Mouse (Mus musculus): ENCODE results near the gene Hist2h2bb. TPM values are rescaled to one million over a fixed set of nuclear protein-coding genes. Genes with fewer than 3 reads are reported as not detected.

The Hist2h2bb gene
- total and polyA plus RNA-seq, 2 experiments from 2014 or later, result 0.59 to 225 TPM

DNA sequence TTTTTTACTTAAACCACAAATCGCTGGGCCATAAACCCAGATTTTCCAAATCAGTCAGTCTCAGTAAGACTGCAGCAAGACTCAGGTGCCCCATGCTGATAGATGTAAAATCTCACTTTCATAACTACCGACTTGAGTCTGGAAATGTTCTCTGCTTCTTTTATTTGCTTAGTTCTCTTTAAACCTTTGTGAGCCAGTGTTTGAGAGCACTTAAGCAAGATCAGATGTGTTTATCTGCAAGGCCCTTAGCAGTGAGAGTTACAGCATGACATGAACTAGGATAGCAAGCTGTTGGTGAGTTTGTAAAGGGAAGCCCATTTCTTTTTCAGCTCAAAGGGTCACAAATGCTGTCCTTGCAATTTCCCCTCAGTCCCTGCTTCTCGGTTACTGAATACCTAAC lies 12.4 kb upstream of the Hist2h2bb start:
- 77% methylated on average over 3 of the region's 3 CpGs for whole genome bisulfite sequencing
- ATAC-seq (ENCODE audit: insufficient read depth, low read depth), result no peak
- Histone ChIP-seq H3K27ac (ENCODE audit: low read depth) (no peak overlapping the region), H3K9ac (replicated peaks; ENCODE audit: low read depth, low read length) (no peak overlapping the region), H3K4me1 (ENCODE audit: control insufficient read depth, insufficient read depth) (peaks cover 12% of the 10 kb centered on the region; the same call in 1 of the 2 replicates), H3K4me3 (ENCODE audit: low read depth, low read length) (no peak overlapping the region), H3K27me3 (ENCODE audit: control insufficient read depth, insufficient read depth, low read length) (no peaks in the 10 kb centered on the region), H3K36me3 (replicated peaks; ENCODE audit: control insufficient read depth, insufficient read depth, low read length) (no peaks in the 10 kb centered on the region), H3K4me2 (ENCODE audit: low read depth, low read length) (no peak overlapping the region), H3K9me3 (replicated peaks; ENCODE audit: control insufficient read depth, low read length) (no peaks in the 10 kb centered on the region)
- no peak for DNase-seq (ENCODE audit: low spot score)
- TF ChIP-seq EP300 (IDR thresholded peaks at IDR 0.05; ENCODE audit: low read depth), result no peak

- Histone ChIP-seq H3K27ac (ENCODE audit: low read depth) (no peak overlapping the region), H3K4me2 (ENCODE audit: low read depth, low read length) (no peak overlapping the region), H3K9me3 (replicated peaks; ENCODE audit: control insufficient read depth, low read length) (no peaks in the 10 kb centered on the region), H3K27me3 (ENCODE audit: control insufficient read depth, insufficient read depth, low read length) (no peaks in the 10 kb centered on the region), H3K4me3 (ENCODE audit: low read depth, low read length) (no peak overlapping the region), H3K4me1 (ENCODE audit: control insufficient read depth, insufficient read depth) (peaks cover 21% of the 10 kb centered on the region; the same call in 1 of the 2 replicates), H3K9ac (replicated peaks; ENCODE audit: low read depth, low read length) (no peak overlapping the region), H3K36me3 (replicated peaks; ENCODE audit: control insufficient read depth, insufficient read depth, low read length) (no peaks in the 10 kb centered on the region)
- ATAC-seq (ENCODE audit: insufficient read depth, low read depth), result no peak
- 90% methylated on average over 5 of the region's 5 CpGs for WGBS
- DNase-seq (ENCODE audit: low spot score), result no peak
- TF ChIP-seq EP300 (IDR thresholded peaks at IDR 0.05; ENCODE audit: low read depth), result no peak
- TF ChIP-seq CTCF (IDR thresholded peaks at IDR 0.05; ENCODE audit: low read depth), result no peak
Observed at GRCm38 (mm10) chr3:96260220-96260619, 9.3 kb upstream of the Hist2h2bb start.

GRCm38 (mm10) chr3:96261623-96262022 lies 7.9 kb upstream of the Hist2h2bb start:
- TF ChIP-seq EP300 (IDR thresholded peaks at IDR 0.05; ENCODE audit: low read depth) (no peak), CTCF (IDR thresholded peaks at IDR 0.05; ENCODE audit: low read depth) (no peak)
- DNase-seq (ENCODE audit: low spot score) (no peak), ATAC-seq (ENCODE audit: insufficient read depth, low read depth) (no peak)
- Histone ChIP-seq H3K9ac (replicated peaks; ENCODE audit: low read depth, low read length) (0 out of 2 replicates have a peak overlapping the region, but pooled peaks have one; percentile 4), H3K4me2 (ENCODE audit: low read depth, low read length) (peak overlapping the region; percentile 76), H3K36me3 (replicated peaks; ENCODE audit: control insufficient read depth, insufficient read depth, low read length) (no peaks in the 10 kb centered on the region), H3K4me1 (ENCODE audit: control insufficient read depth, insufficient read depth) (peaks cover 14% of the 10 kb centered on the region; the same call in 1 of the 2 replicates), H3K27ac (ENCODE audit: low read depth) (peak overlapping the region; percentile 98), H3K4me3 (ENCODE audit: low read depth, low read length) (no peak overlapping the region), H3K9me3 (replicated peaks; ENCODE audit: control insufficient read depth, low read length) (no peaks in the 10 kb centered on the region), H3K27me3 (ENCODE audit: control insufficient read depth, insufficient read depth, low read length) (no peaks in the 10 kb centered on the region)
- WGBS, result 66% methylated on average over 3 of the region's 3 CpGs

DNA sequence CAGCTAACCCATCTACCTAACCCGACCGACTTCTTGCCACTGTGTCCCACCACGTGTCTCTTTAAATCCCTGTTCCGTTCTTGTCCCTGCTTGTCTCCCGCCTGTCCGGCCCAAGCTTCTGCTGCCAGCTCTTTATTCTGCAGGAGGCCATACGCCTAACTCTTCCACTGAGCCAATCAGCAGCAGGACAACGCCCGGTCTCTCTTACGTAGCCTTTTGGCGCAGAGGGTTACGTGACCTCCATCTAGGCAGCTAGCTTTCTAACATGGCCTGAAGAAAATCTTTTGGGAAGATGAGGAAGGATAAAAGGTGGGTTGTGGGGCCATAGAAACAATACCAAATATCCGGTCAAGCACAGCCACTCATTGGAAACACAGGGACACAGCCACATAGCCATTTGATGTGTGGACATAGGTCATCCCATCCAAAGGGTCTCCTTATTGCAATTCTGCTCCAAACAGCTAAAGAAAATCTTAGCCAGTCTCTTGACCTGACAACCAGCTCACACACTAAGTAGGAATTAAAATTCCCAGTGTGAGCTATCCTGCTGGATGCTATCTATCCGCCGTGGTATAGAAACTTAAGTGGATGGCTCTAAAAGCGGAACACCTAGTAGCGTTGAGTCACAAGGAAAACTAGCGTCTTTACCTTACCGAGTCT lies 7.2 kb upstream of the Hist2h2bb start:
- Histone ChIP-seq H3K36me3 (replicated peaks; ENCODE audit: control insufficient read depth, insufficient read depth, low read length) (no peaks in the 10 kb centered on the region), H3K27me3 (ENCODE audit: control insufficient read depth, insufficient read depth, low read length) (no peaks in the 10 kb centered on the region), H3K27ac (ENCODE audit: low read depth) (peak overlapping the region; percentile 98), H3K9ac (replicated peaks; ENCODE audit: low read depth, low read length) (peak overlapping the region; percentile 81), H3K4me1 (ENCODE audit: control insufficient read depth, insufficient read depth) (peaks cover 14% of the 10 kb centered on the region; the same call in 1 of the 2 replicates), H3K4me2 (ENCODE audit: low read depth, low read length) (peak overlapping the region; percentile 76), H3K4me3 (ENCODE audit: low read depth, low read length) (peak overlapping the region; percentile 64), H3K9me3 (replicated peaks; ENCODE audit: control insufficient read depth, low read length) (no peaks in the 10 kb centered on the region)
- DNase-seq (ENCODE audit: low spot score) (peak; percentile 93), ATAC-seq (ENCODE audit: insufficient read depth, low read depth) (peak; percentile 83)
- TF ChIP-seq EP300 (IDR thresholded peaks at IDR 0.05; ENCODE audit: low read depth) (no peak), CTCF (IDR thresholded peaks at IDR 0.05; ENCODE audit: low read depth) (no peak)
- under 1% methylated on average over 19 of the region's 19 CpGs for WGBS

- DNase-seq (ENCODE audit: low spot score) (peak; percentile 96), ATAC-seq (ENCODE audit: insufficient read depth, low read depth) (peak; percentile 85)
- Histone ChIP-seq H3K4me1 (ENCODE audit: control insufficient read depth, insufficient read depth) (peaks cover 20% of the 10 kb centered on the region; the same call in 1 of the 2 replicates), H3K36me3 (replicated peaks; ENCODE audit: control insufficient read depth, insufficient read depth, low read length) (no peaks in the 10 kb centered on the region), H3K4me3 (ENCODE audit: low read depth, low read length) (peak within 1 kb of the TSS; percentile 64), H3K4me2 (ENCODE audit: low read depth, low read length) (peak within 1 kb of the TSS; percentile 76), H3K9ac (replicated peaks; ENCODE audit: low read depth, low read length) (peak within 1 kb of the TSS; percentile 81), H3K27me3 (ENCODE audit: control insufficient read depth, insufficient read depth, low read length) (no peaks in the 10 kb centered on the region), H3K27ac (ENCODE audit: low read depth) (peak within 1 kb of the TSS; percentile 98), H3K9me3 (replicated peaks; ENCODE audit: control insufficient read depth, low read length) (no peaks in the 10 kb centered on the region)
- TF ChIP-seq EP300 (IDR thresholded peaks at IDR 0.05; ENCODE audit: low read depth), result peak; percentile 92
- TF ChIP-seq CTCF (IDR thresholded peaks at IDR 0.05; ENCODE audit: low read depth), result peak; percentile 51
- under 1% methylated on average over 40 of the region's 40 CpGs for WGBS
Observed at GRCm38 (mm10) chr3:96262979-96263550, 6.5 kb upstream of the Hist2h2bb start, which contains the start of gene Hist2h4. Hist2h4 (minus strand) TSS chr3:96263311.
